Mouse (Mus musculus) adipocyte (in vitro differentiated cells): Measurements from ENCODE around the gene Odf3.
A peak's percentile ranks its signal among the peaks of the same experiment; 100 is the strongest.

ENCODE experiments used
- DNase-seq: peaks from one replicate; pipeline ENCODE4 v3.0.0-alpha.2; 2016; ENCODE audit warnings: low spot score

The Odf3 gene

GRCm38 (mm10) chr7:140847755-140848580, at the start of gene Odf3:
Odf3 (plus strand) TSS chr7:140847805.
- peak; percentile 60 for DNase-seq

- DNase-seq: no peak
These were observed 49.4 kb upstream of the Odf3 start for GRCm38 (mm10) chr7:140798212-140798611.

GRCm38 (mm10) chr7:140802629-140803028, 45.0 kb upstream of the Odf3 start:
- DNase-seq: no peak

- DNase-seq: peak; percentile 71
These were observed 41.9 kb upstream of the Odf3 start for GRCm38 (mm10) chr7:140805704-140806103.

- DNase-seq: no peak
These were observed 37.1 kb upstream of the Odf3 start for GRCm38 (mm10) chr7:140810496-140810895.

- no peak for DNase-seq
These were observed 35.9 kb upstream of the Odf3 start for GRCm38 (mm10) chr7:140811714-140812113.

- no peak for DNase-seq
These were observed 34.8 kb upstream of the Odf3 start for GRCm38 (mm10) chr7:140812850-140813249.

GRCm38 (mm10) chr7:140820173-140820572, 27.4 kb upstream of the Odf3 start:
- DNase-seq: no peak

- no peak for DNase-seq
These were observed 26.3 kb upstream of the Odf3 start for GRCm38 (mm10) chr7:140821305-140821652.

GRCm38 (mm10) chr7:140821653-140822329, 25.8 kb upstream of the Odf3 start, which contains the start of gene Zfp941:
Zfp941 (minus strand) TSS chr7:140822178.
- no peak for DNase-seq

- DNase-seq: no peak
These were observed 24.9 kb upstream of the Odf3 start for GRCm38 (mm10) chr7:140822731-140823130.

- DNase-seq: peak; percentile 39
These were observed 19.3 kb upstream of the Odf3 start for GRCm38 (mm10) chr7:140828171-140828881.

- DNase-seq: no peak
These were observed 16.2 kb upstream of the Odf3 start for GRCm38 (mm10) chr7:140831447-140831846.

GRCm38 (mm10) chr7:140833341-140833740, 14.3 kb upstream of the Odf3 start:
- DNase-seq: no peak

GRCm38 (mm10) chr7:140834968-140835757, 12.4 kb upstream of the Odf3 start, which contains the start of gene Urah:
Urah (plus strand) TSS chr7:140835018.
- no peak for DNase-seq

- no peak for DNase-seq
These were observed 11.9 kb upstream of the Odf3 start for GRCm38 (mm10) chr7:140835758-140836087.

- DNase-seq: no peak
These were observed 11.1 kb upstream of the Odf3 start for GRCm38 (mm10) chr7:140836243-140837115.

- no peak for DNase-seq
These were observed 8.0 kb upstream of the Odf3 start for GRCm38 (mm10) chr7:140839556-140839955.

GRCm38 (mm10) chr7:140840750-140841735, 6.6 kb upstream of the Odf3 start:
- DNase-seq: no peak

GRCm38 (mm10) chr7:140843806-140844205, 3.8 kb upstream of the Odf3 start:
- no peak for DNase-seq
